Mouse (Mus musculus): ENCODE measurements around the gene Secisbp2. TPM values are rescaled to one million over a fixed set of nuclear protein-coding genes. Genes with fewer than 3 reads are reported as not detected.
A peak's percentile ranks its signal among the peaks of the same experiment; 100 is the strongest.

Gene Secisbp2
- polyA plus RNA-seq, 1 experiment from 2014 or later = 27.7 TPM

DNA sequence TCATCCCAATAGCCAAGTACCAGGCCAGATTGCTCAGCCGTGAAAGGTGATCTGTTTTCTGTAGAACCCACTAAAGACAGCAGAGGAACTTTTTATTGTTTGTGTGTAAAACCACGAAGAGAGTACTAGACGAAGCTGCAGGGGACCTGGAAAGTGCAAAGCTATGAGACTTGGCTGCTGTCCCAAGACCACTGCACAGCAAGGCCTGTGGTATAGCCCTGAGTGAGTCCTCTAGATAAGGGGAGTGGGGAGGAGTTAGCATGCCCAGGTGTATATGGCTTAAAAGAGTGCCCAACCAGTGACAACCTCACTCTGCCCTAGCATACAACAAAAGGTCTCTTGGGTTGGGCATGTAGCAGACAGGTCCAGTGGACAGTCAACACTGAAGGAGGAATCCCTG lies 37.2 kb downstream of the Secisbp2 start:
- H3K27ac ChIP-seq (replicated peaks in 1 of 2; ENCODE audit: control insufficient read depth in 1 of 2, insufficient read depth in 1 of 2, low read depth in 2 of 2, low read length in 2 of 2) = peak overlapping the region in 1 of 2 experiments; percentile 37; a peak in 2 of 4 replicates

GRCm38 (mm10) chr13:51696481-51696880 lies 45.0 kb downstream of the Secisbp2 start:
- Histone ChIP-seq H3K4me3 (ENCODE audit: control insufficient read depth in 1 of 2, insufficient read depth in 1 of 2, low read depth in 1 of 2, low read length in 2 of 2) (no peak overlapping the region), H3K9me3 (ENCODE audit: control insufficient read depth, low read length) (no peaks in the 10 kb centered on the region), H3K9ac (ENCODE audit: low read length) (no peak overlapping the region), H3K27ac (replicated peaks in 1 of 2; ENCODE audit: control insufficient read depth in 1 of 2, insufficient read depth in 1 of 2, low read depth in 2 of 2, low read length in 2 of 2) (no peak overlapping the region), H3K27me3 (ENCODE audit: control insufficient read depth, insufficient read depth, low read length) (no peaks in the 10 kb centered on the region), H3K4me1 (ENCODE audit: control insufficient read depth in 2 of 2, insufficient read depth in 2 of 2, low read length in 2 of 2) (peaks cover 14 to 20% of the 10 kb centered on the region in 2 experiments), H3K36me3 (ENCODE audit: control insufficient read depth, insufficient read depth, low read length) (peaks cover 15% of the 10 kb centered on the region), H3K4me2 (ENCODE audit: low read length) (no peak overlapping the region)
- no peak for ATAC-seq (ENCODE audit: insufficient number of reproducible peaks, insufficient read depth, low FRiP score, low read depth)

More for the DNA sequence above, 37.2 kb downstream of the Secisbp2 start:
- no peak overlapping the region for H3K4me2 ChIP-seq (ENCODE audit: low read length)
- no peak overlapping the region for H3K9ac ChIP-seq (ENCODE audit: low read length)
- 25% methylated on average over 3 of the region's 3 CpGs for WGBS
- H3K4me1 ChIP-seq (ENCODE audit: control insufficient read depth in 2 of 2, insufficient read depth in 2 of 2, low read length in 2 of 2) = peaks cover 9 to 16% of the 10 kb centered on the region in 2 experiments
- H3K9me3 ChIP-seq (ENCODE audit: control insufficient read depth, low read length) = no peaks in the 10 kb centered on the region
- no peak overlapping the region for H3K4me3 ChIP-seq (ENCODE audit: control insufficient read depth in 1 of 2, insufficient read depth in 1 of 2, low read depth in 1 of 2, low read length in 2 of 2)
- peaks cover 57% of the 10 kb centered on the region for H3K36me3 ChIP-seq (ENCODE audit: control insufficient read depth, insufficient read depth, low read length)
- no peaks in the 10 kb centered on the region for H3K27me3 ChIP-seq (ENCODE audit: control insufficient read depth, insufficient read depth, low read length)
- ATAC-seq (ENCODE audit: insufficient number of reproducible peaks, insufficient read depth, low FRiP score, low read depth) = 0 out of 2 replicates have a peak, but pooled peaks have one; percentile 14

DNA sequence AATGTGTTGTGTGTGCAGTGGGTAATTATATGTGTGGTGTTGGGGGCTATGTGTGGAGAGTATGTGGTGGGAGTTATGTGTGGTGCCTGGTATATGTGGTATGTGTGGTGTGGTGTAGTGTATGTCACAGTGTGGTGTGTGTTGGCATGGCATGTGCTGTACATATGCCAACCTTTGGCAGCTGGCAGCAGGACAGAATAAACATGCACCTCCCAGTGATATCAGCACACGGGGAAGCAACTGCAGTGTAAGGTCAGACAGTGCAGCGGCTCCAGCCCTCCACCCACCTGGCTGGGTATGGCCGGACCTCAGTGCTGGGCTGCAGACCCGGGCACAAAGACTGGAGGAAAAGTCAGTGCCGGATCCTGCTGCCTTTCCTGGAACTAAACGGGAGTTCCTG lies 46.0 kb downstream of the Secisbp2 start:
- Histone ChIP-seq H3K27me3 (ENCODE audit: control insufficient read depth, insufficient read depth, low read length) (no peaks in the 10 kb centered on the region), H3K27ac (replicated peaks in 1 of 2; ENCODE audit: control insufficient read depth in 1 of 2, insufficient read depth in 1 of 2, low read depth in 2 of 2, low read length in 2 of 2) (peak overlapping the region in 1 of 2 experiments; percentile 48; a peak in 2 of 4 replicates), H3K9me3 (ENCODE audit: control insufficient read depth, low read length) (no peaks in the 10 kb centered on the region), H3K9ac (ENCODE audit: low read length) (no peak overlapping the region), H3K4me1 (ENCODE audit: control insufficient read depth in 2 of 2, insufficient read depth in 2 of 2, low read length in 2 of 2) (peaks cover 14 to 20% of the 10 kb centered on the region in 2 experiments), H3K4me2 (ENCODE audit: low read length) (no peak overlapping the region), H3K36me3 (ENCODE audit: control insufficient read depth, insufficient read depth, low read length) (peaks cover 20% of the 10 kb centered on the region), H3K4me3 (ENCODE audit: control insufficient read depth in 1 of 2, insufficient read depth in 1 of 2, low read depth in 1 of 2, low read length in 2 of 2) (no peak overlapping the region)
- ATAC-seq (ENCODE audit: insufficient number of reproducible peaks, insufficient read depth, low FRiP score, low read depth) = no peak
- WGBS = 56% methylated on average over 6 of the region's 6 CpGs

GRCm38 (mm10) chr13:51697897-51698296 lies 46.4 kb downstream of the Secisbp2 start:
- peak overlapping the region; percentile 46 to 48 for H3K27ac ChIP-seq (replicated peaks in 1 of 2; ENCODE audit: control insufficient read depth in 1 of 2, insufficient read depth in 1 of 2, low read depth in 2 of 2, low read length in 2 of 2)
- peaks cover 14 to 20% of the 10 kb centered on the region in 2 experiments for H3K4me1 ChIP-seq (ENCODE audit: control insufficient read depth in 2 of 2, insufficient read depth in 2 of 2, low read length in 2 of 2)
- H3K27me3 ChIP-seq (ENCODE audit: control insufficient read depth, insufficient read depth, low read length) = no peaks in the 10 kb centered on the region
- H3K9ac ChIP-seq (ENCODE audit: low read length) = no peak overlapping the region
- no peaks in the 10 kb centered on the region for H3K9me3 ChIP-seq (ENCODE audit: control insufficient read depth, low read length)
- H3K36me3 ChIP-seq (ENCODE audit: control insufficient read depth, insufficient read depth, low read length) = peaks cover 22% of the 10 kb centered on the region
- no peak overlapping the region for H3K4me2 ChIP-seq (ENCODE audit: low read length)
- WGBS = 44% methylated on average over 4 of the region's 4 CpGs
- no peak overlapping the region for H3K4me3 ChIP-seq (ENCODE audit: control insufficient read depth in 1 of 2, insufficient read depth in 1 of 2, low read depth in 1 of 2, low read length in 2 of 2)
- no peak for ATAC-seq (ENCODE audit: insufficient number of reproducible peaks, insufficient read depth, low FRiP score, low read depth)

GRCm38 (mm10) chr13:51698318-51698717 lies 46.8 kb downstream of the Secisbp2 start:
- no peak overlapping the region for H3K4me3 ChIP-seq (ENCODE audit: control insufficient read depth in 1 of 2, insufficient read depth in 1 of 2, low read depth in 1 of 2, low read length in 2 of 2)
- WGBS = 44% methylated on average over 3 of the region's 3 CpGs
- H3K4me1 ChIP-seq (ENCODE audit: control insufficient read depth in 2 of 2, insufficient read depth in 2 of 2, low read length in 2 of 2) = peaks cover 14 to 20% of the 10 kb centered on the region in 2 experiments
- H3K36me3 ChIP-seq (ENCODE audit: control insufficient read depth, insufficient read depth, low read length) = peaks cover 27% of the 10 kb centered on the region
- no peaks in the 10 kb centered on the region for H3K9me3 ChIP-seq (ENCODE audit: control insufficient read depth, low read length)
- no peak overlapping the region for H3K4me2 ChIP-seq (ENCODE audit: low read length)
- peak overlapping the region; percentile 46 to 48 for H3K27ac ChIP-seq (replicated peaks in 1 of 2; ENCODE audit: control insufficient read depth in 1 of 2, insufficient read depth in 1 of 2, low read depth in 2 of 2, low read length in 2 of 2)
- H3K27me3 ChIP-seq (ENCODE audit: control insufficient read depth, insufficient read depth, low read length) = no peaks in the 10 kb centered on the region
- no peak overlapping the region for H3K9ac ChIP-seq (ENCODE audit: low read length)
- ATAC-seq (ENCODE audit: insufficient number of reproducible peaks, insufficient read depth, low FRiP score, low read depth) = no peak

- H3K9ac ChIP-seq (ENCODE audit: low read length) = no peak overlapping the region
- no peak overlapping the region for H3K4me3 ChIP-seq (ENCODE audit: control insufficient read depth in 1 of 2, insufficient read depth in 1 of 2, low read depth in 1 of 2, low read length in 2 of 2)
- no peak overlapping the region for H3K4me2 ChIP-seq (ENCODE audit: low read length)
- 74% methylated on average over 5 of the region's 5 CpGs for WGBS
- peaks cover 0 to 2% of the 10 kb centered on the region in 2 experiments; a peak in 1 of 4 replicates for H3K4me1 ChIP-seq (ENCODE audit: control insufficient read depth in 2 of 2, insufficient read depth in 2 of 2, low read length in 2 of 2)
- no peak overlapping the region for H3K27ac ChIP-seq (replicated peaks in 1 of 2; ENCODE audit: control insufficient read depth in 1 of 2, insufficient read depth in 1 of 2, low read depth in 2 of 2, low read length in 2 of 2)
- no peaks in the 10 kb centered on the region for H3K27me3 ChIP-seq (ENCODE audit: control insufficient read depth, insufficient read depth, low read length)
- H3K9me3 ChIP-seq (ENCODE audit: control insufficient read depth, low read length) = no peaks in the 10 kb centered on the region
- H3K36me3 ChIP-seq (ENCODE audit: control insufficient read depth, insufficient read depth, low read length) = peaks cover 34% of the 10 kb centered on the region
- no peak for ATAC-seq (ENCODE audit: insufficient number of reproducible peaks, insufficient read depth, low FRiP score, low read depth)
Observed at GRCm38 (mm10) chr13:51703893-51704292, 52.4 kb downstream of the Secisbp2 start.

- ATAC-seq (ENCODE audit: insufficient number of reproducible peaks, insufficient read depth, low FRiP score, low read depth) = no peak
- Histone ChIP-seq H3K27me3 (ENCODE audit: control insufficient read depth, insufficient read depth, low read length) (no peaks in the 10 kb centered on the region), H3K4me3 (ENCODE audit: control insufficient read depth in 1 of 2, insufficient read depth in 1 of 2, low read depth in 1 of 2, low read length in 2 of 2) (no peak overlapping the region), H3K9ac (ENCODE audit: low read length) (0 out of 2 replicates have a peak overlapping the region, but pooled peaks have one; percentile 8), H3K4me2 (ENCODE audit: low read length) (no peak overlapping the region), H3K27ac (replicated peaks in 1 of 2; ENCODE audit: control insufficient read depth in 1 of 2, insufficient read depth in 1 of 2, low read depth in 2 of 2, low read length in 2 of 2) (no peak overlapping the region), H3K9me3 (ENCODE audit: control insufficient read depth, low read length) (no peaks in the 10 kb centered on the region), H3K4me1 (ENCODE audit: control insufficient read depth in 2 of 2, insufficient read depth in 2 of 2, low read length in 2 of 2) (no peaks in the 10 kb centered on the region; a peak in 1 of 4 replicates), H3K36me3 (ENCODE audit: control insufficient read depth, insufficient read depth, low read length) (peaks cover 29% of the 10 kb centered on the region)
- 65% methylated on average over 22 of the region's 22 CpGs for WGBS
Observed at GRCm38 (mm10) chr13:51705882-51706854, 54.7 kb downstream of the Secisbp2 start.

Data from heart, embryonic 14.5 days (tissue).